Mouse (Mus musculus): ENCODE data around the gene Matn4. TPM values are rescaled to one million over a fixed set of nuclear protein-coding genes. Genes with fewer than 3 reads are reported as not detected.

Gene Matn4
- polyA plus RNA-seq, 1 experiment from 2014 or later: 0.85 TPM

GRCm38 (mm10) chr2:164421979-164422378 is 17.0 kb upstream of the Matn4 start:
- no peak for DNase-seq (ENCODE audit: low spot score)
- peaks cover 27% of the 10 kb centered on the region for H3K4me1 ChIP-seq
- no peak overlapping the region for H3K4me3 ChIP-seq
- H3K36me3 ChIP-seq (replicated peaks): peaks cover 21% of the 10 kb centered on the region
- H3K9me3 ChIP-seq: no peaks in the 10 kb centered on the region
- WGBS: 83% methylated on average over 8 of the region's 8 CpGs
- H3K27ac ChIP-seq (replicated peaks): no peak overlapping the region
- H3K27me3 ChIP-seq (replicated peaks; ENCODE audit: low read depth, poor library complexity, severe bottlenecking): 0 out of 2 replicates have a peak, but pooled peaks cover 8% of the 10 kb centered on the region

- WGBS: 89% methylated on average over 7 of the region's 7 CpGs
- no peak for DNase-seq (ENCODE audit: low spot score)
- Histone ChIP-seq H3K27ac (replicated peaks) (no peak overlapping the region), H3K4me3 (no peak overlapping the region), H3K36me3 (replicated peaks) (peaks cover 21% of the 10 kb centered on the region), H3K9me3 (no peaks in the 10 kb centered on the region), H3K27me3 (replicated peaks; ENCODE audit: low read depth, poor library complexity, severe bottlenecking) (0 out of 2 replicates have a peak, but pooled peaks cover 4% of the 10 kb centered on the region), H3K4me1 (peaks cover 26% of the 10 kb centered on the region)
These were observed 16.3 kb upstream of the Matn4 start for GRCm38 (mm10) chr2:164421306-164421705.

GRCm38 (mm10) chr2:164419489-164419888 is 14.5 kb upstream of the Matn4 start:
- H3K4me3 ChIP-seq: no peak overlapping the region
- no peak overlapping the region for H3K27ac ChIP-seq (replicated peaks)

GRCm38 (mm10) chr2:164418308-164418875 is 13.4 kb upstream of the Matn4 start:
- 36% methylated on average over 3 of the region's 3 CpGs for WGBS
- Histone ChIP-seq H3K9me3 (no peaks in the 10 kb centered on the region), H3K36me3 (replicated peaks) (peaks cover under 1% of the 10 kb centered on the region; the same call in 1 of the 2 replicates), H3K4me1 (peaks cover 28% of the 10 kb centered on the region), H3K27ac (replicated peaks) (no peak overlapping the region), H3K27me3 (replicated peaks; ENCODE audit: low read depth, poor library complexity, severe bottlenecking) (peaks cover 28% of the 10 kb centered on the region), H3K4me3 (no peak overlapping the region)
- DNase-seq (ENCODE audit: low spot score): no peak

More at GRCm38 (mm10) chr2:164419489-164419888, 14.5 kb upstream of the Matn4 start:
- Histone ChIP-seq H3K27me3 (replicated peaks; ENCODE audit: low read depth, poor library complexity, severe bottlenecking) (peaks cover 17% of the 10 kb centered on the region), H3K9me3 (no peaks in the 10 kb centered on the region), H3K36me3 (replicated peaks) (peaks cover 11% of the 10 kb centered on the region), H3K4me1 (peaks cover 20% of the 10 kb centered on the region)
- no peak for DNase-seq (ENCODE audit: low spot score)
- 7% methylated on average over 3 of the region's 3 CpGs for WGBS

- no peaks in the 10 kb centered on the region for H3K9me3 ChIP-seq
- no peak overlapping the region for H3K27ac ChIP-seq (replicated peaks)
- H3K4me3 ChIP-seq: no peak overlapping the region
- peaks cover 35% of the 10 kb centered on the region for H3K27me3 ChIP-seq (replicated peaks; ENCODE audit: low read depth, poor library complexity, severe bottlenecking)
- peaks cover 28% of the 10 kb centered on the region for H3K4me1 ChIP-seq
- no peaks in the 10 kb centered on the region for H3K36me3 ChIP-seq (replicated peaks)
- peak; percentile 50 for DNase-seq (ENCODE audit: low spot score)
- WGBS: 0% methylated on average over 2 of the region's 2 CpGs
These were observed 12.2 kb upstream of the Matn4 start for GRCm38 (mm10) chr2:164417198-164417597.

GRCm38 (mm10) chr2:164414581-164414980 is 9.6 kb upstream of the Matn4 start:
- H3K36me3 ChIP-seq (replicated peaks): no peaks in the 10 kb centered on the region
- no peak for DNase-seq (ENCODE audit: low spot score)
- 71% methylated on average over 10 of the region's 10 CpGs for WGBS
- H3K27ac ChIP-seq (replicated peaks): no peak overlapping the region
- H3K4me1 ChIP-seq: peaks cover 22% of the 10 kb centered on the region
- H3K4me3 ChIP-seq: peak overlapping the region; percentile 40
- H3K27me3 ChIP-seq (replicated peaks; ENCODE audit: low read depth, poor library complexity, severe bottlenecking): peaks cover 50% of the 10 kb centered on the region
- no peaks in the 10 kb centered on the region for H3K9me3 ChIP-seq

- WGBS: 27% methylated on average over 28 of the region's 28 CpGs
These were observed 9.2 kb upstream of the Matn4 start for GRCm38 (mm10) chr2:164414167-164414566.

GRCm38 (mm10) chr2:164407708-164408107 is 2.7 kb upstream of the Matn4 start:
- H3K4me3 ChIP-seq: no peak overlapping the region
- H3K27ac ChIP-seq (replicated peaks): no peak overlapping the region
- H3K4me1 ChIP-seq: peaks cover 29% of the 10 kb centered on the region
- peaks cover 84% of the 10 kb centered on the region for H3K27me3 ChIP-seq (replicated peaks; ENCODE audit: low read depth, poor library complexity, severe bottlenecking)
- peak; percentile 85 for DNase-seq (ENCODE audit: low spot score)
- H3K36me3 ChIP-seq (replicated peaks): no peaks in the 10 kb centered on the region
- WGBS: 2% methylated on average over 22 of the region's 22 CpGs
- no peaks in the 10 kb centered on the region for H3K9me3 ChIP-seq

More at GRCm38 (mm10) chr2:164414167-164414566, 9.2 kb upstream of the Matn4 start:
- peak overlapping the region; percentile 40 for H3K4me3 ChIP-seq
- no peak overlapping the region for H3K27ac ChIP-seq (replicated peaks)
- DNase-seq (ENCODE audit: low spot score): peak; percentile 39
- no peaks in the 10 kb centered on the region for H3K36me3 ChIP-seq (replicated peaks)
- H3K4me1 ChIP-seq: peaks cover 18% of the 10 kb centered on the region
- peaks cover 54% of the 10 kb centered on the region for H3K27me3 ChIP-seq (replicated peaks; ENCODE audit: low read depth, poor library complexity, severe bottlenecking)
- no peaks in the 10 kb centered on the region for H3K9me3 ChIP-seq

- Histone ChIP-seq H3K36me3 (replicated peaks) (no peaks in the 10 kb centered on the region), H3K4me3 (no peak overlapping the region), H3K4me1 (peaks cover 35% of the 10 kb centered on the region), H3K9me3 (no peaks in the 10 kb centered on the region), H3K27me3 (replicated peaks; ENCODE audit: low read depth, poor library complexity, severe bottlenecking) (peaks cover 100% of the 10 kb centered on the region), H3K27ac (replicated peaks) (no peak overlapping the region)
- DNase-seq (ENCODE audit: low spot score): no peak
- 44% methylated on average over 5 of the region's 5 CpGs for WGBS
These were observed 559 bp upstream of the Matn4 start for GRCm38 (mm10) chr2:164405519-164405918.

- Histone ChIP-seq H3K4me3 (peak overlapping the region; percentile 55), H3K36me3 (replicated peaks) (no peaks in the 10 kb centered on the region), H3K27me3 (replicated peaks; ENCODE audit: low read depth, poor library complexity, severe bottlenecking) (peaks cover 100% of the 10 kb centered on the region), H3K27ac (replicated peaks) (no peak overlapping the region), H3K4me1 (peaks cover 39% of the 10 kb centered on the region), H3K9me3 (no peaks in the 10 kb centered on the region)
- WGBS: 2% methylated on average over 49 of the region's 49 CpGs
- peak; percentile 67 for DNase-seq (ENCODE audit: low spot score)
These were observed 624 bp downstream of the Matn4 start for GRCm38 (mm10) chr2:164404082-164404990.

- Histone ChIP-seq H3K36me3 (replicated peaks) (no peaks in the 10 kb centered on the region), H3K27me3 (replicated peaks; ENCODE audit: low read depth, poor library complexity, severe bottlenecking) (peaks cover 100% of the 10 kb centered on the region), H3K9me3 (no peaks in the 10 kb centered on the region), H3K4me1 (peaks cover 39% of the 10 kb centered on the region), H3K4me3 (no peak overlapping the region), H3K27ac (replicated peaks) (no peak overlapping the region)
- 5% methylated on average over 14 of the region's 14 CpGs for WGBS
- DNase-seq (ENCODE audit: low spot score): no peak
These were observed 1.4 kb downstream of the Matn4 start for GRCm38 (mm10) chr2:164403396-164404081.

- H3K4me1 ChIP-seq: peaks cover 39% of the 10 kb centered on the region
- WGBS: 3% methylated on average over 17 of the region's 17 CpGs
- H3K27me3 ChIP-seq (replicated peaks; ENCODE audit: low read depth, poor library complexity, severe bottlenecking): peaks cover 96% of the 10 kb centered on the region
- H3K27ac ChIP-seq (replicated peaks): no peak within 1 kb of the TSS
- peak within 1 kb of the TSS; percentile 55; the same call in 1 of the 2 replicates for H3K4me3 ChIP-seq
- peaks cover 4% of the 10 kb centered on the region for H3K9me3 ChIP-seq
- no peaks in the 10 kb centered on the region for H3K36me3 ChIP-seq (replicated peaks)
- DNase-seq (ENCODE audit: low spot score): peak; percentile 89
These were observed 2.1 kb downstream of the Matn4 start, which contains the start of gene Rbpjl for GRCm38 (mm10) chr2:164402906-164403305. Gene Rbpjl, plus strand, starts transcription at chr2:164403141.

Data from embryonic facial prominence, embryonic 10.5 days (tissue).